Mouse (Mus musculus) hindbrain, embryonic 10.5 days (tissue): ENCODE measurements around the gene Slc25a47. TPM values are rescaled to one million over a fixed set of nuclear protein-coding genes. Genes with fewer than 3 reads are reported as not detected.

Source experiments
- DNase-seq: peaks from one replicate; pipeline ENCODE4 v3.0.0-alpha.2; 2017; ENCODE audit warnings: low spot score
- H3K27ac ChIP-seq: fragments of 300-500 bp; sonication (generic); 2 replicates; pipeline ENCODE4 v1.5.1; 2016; ENCODE audit warnings: mild to moderate bottlenecking, moderate library complexity
- H3K27me3 ChIP-seq: fragments of 300-500 bp; sonication (generic); 2 replicates; pipeline ENCODE4 v1.6.1; 2016; ENCODE audit warnings: mild to moderate bottlenecking; ENCODE audit not compliant: poor library complexity, insufficient read depth, severe bottlenecking
- H3K36me3 ChIP-seq: fragments of 300-500 bp; sonication (generic); 2 replicates; pipeline ENCODE4 v1.6.1; 2016; ENCODE audit warnings: mild to moderate bottlenecking, moderate library complexity
- H3K4me1 ChIP-seq: fragments of 300-500 bp; sonication (generic); replicated peaks from 2 replicates; pipeline ENCODE4 v1.6.1; 2016; ENCODE audit warnings: mild to moderate bottlenecking
- H3K4me3 ChIP-seq: fragments of 300-500 bp; sonication (generic); 2 replicates; pipeline ENCODE4 v1.5.1; 2016; ENCODE audit warnings: mild to moderate bottlenecking, moderate library complexity
- H3K9me3 ChIP-seq: fragments of 300-500 bp; sonication (generic); 2 replicates; pipeline ENCODE4 v1.6.1; 2016; ENCODE audit warnings: mild to moderate bottlenecking, moderate library complexity
- WGBS: fragments of 180-500 bp; shearing (Covaris S2); methylation state at CpG from one replicate; pipeline ENCODE4 v1.1.7; 2016; 5-methylcytosine and 5-hydroxymethylcytosine counted together
- polyA plus RNA-seq: library from polyadenylated mRNA; unstranded; fragments of >200 nt; fragmentation: Nextera tagmentation; extraction: Ambion mirVana; gene quantifications from 2 replicates; pipeline ENCODE4 v1.2.1, GENCODE M21; 2016

The Slc25a47 gene
- polyA plus RNA-seq, 1 experiment from 2014 or later, result 10.3 TPM

DNA sequence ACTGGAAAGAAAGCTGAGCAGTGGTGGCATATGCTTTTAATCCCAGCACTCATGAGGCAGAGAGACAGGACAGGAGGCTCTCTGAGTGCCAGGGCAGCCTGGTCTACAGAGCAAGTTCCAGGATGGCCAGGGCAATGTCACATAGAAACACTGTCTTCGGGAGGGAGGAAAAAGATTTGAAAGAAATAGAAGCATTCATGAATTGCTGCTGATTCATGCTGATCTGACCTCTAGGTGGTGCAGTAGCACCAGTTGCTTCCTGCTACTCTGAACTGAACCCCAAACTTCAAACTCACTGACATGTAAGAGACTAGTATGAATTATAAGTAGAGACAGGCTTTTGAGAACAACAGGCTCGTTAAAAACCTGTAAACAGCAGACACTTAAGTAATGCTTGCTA is 24.7 kb upstream of the Slc25a47 start:
- 64% methylated on average over 2 of the region's 2 CpGs for WGBS
- Histone ChIP-seq H3K4me3 (no peak overlapping the region), H3K27ac (no peak overlapping the region), H3K9me3 (no peaks in the 10 kb centered on the region), H3K36me3 (peaks cover 73% of the 10 kb centered on the region), H3K4me1 (no peaks in the 10 kb centered on the region), H3K27me3 (no peaks in the 10 kb centered on the region)
- no peak for DNase-seq

DNA sequence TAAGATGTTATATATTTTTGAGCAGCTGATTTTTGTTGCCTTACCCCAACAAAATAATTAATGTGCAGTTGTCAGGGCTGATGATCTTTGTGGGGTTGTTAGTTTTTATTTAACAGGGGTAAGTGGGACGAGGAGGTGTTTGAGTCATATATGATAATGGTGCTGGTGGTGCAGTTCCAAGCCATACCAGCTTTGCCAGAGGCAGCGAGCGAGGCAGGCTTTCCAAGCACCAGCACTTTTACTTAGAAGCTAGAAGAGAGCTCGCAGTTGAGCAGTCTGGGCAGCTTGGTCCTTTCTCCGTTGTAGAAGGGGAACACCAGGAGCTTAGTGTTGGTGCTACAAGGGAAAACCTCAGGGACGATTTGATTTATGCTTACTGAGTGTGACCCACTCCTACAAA is 23.4 kb upstream of the Slc25a47 start:
- Histone ChIP-seq H3K27ac (no peak overlapping the region), H3K4me1 (no peaks in the 10 kb centered on the region), H3K9me3 (no peaks in the 10 kb centered on the region), H3K36me3 (peaks cover 73% of the 10 kb centered on the region), H3K4me3 (no peak overlapping the region), H3K27me3 (no peaks in the 10 kb centered on the region)
- 92% methylated on average over 6 of the region's 6 CpGs for WGBS
- DNase-seq, result no peak

DNA sequence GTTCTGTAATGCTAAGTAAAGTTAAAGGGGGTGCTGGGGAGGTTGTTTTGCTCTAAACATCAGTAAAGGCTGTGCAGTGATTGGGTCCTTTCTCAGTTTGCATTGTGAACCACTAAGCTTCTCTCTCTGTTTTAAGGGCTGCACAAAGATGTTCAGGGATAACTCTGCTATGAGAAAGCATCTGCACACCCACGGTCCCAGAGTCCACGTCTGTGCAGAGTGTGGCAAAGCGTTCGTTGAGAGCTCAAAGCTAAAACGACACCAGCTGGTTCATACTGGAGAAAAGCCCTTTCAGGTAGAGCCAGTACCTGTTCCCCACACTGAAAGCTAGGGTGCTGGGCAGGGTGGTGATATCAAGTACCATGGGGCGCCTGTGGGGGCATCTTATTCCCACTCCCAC is 21.4 kb upstream of the Slc25a47 start:
- no peak for DNase-seq
- H3K27ac ChIP-seq, result no peak overlapping the region
- H3K9me3 ChIP-seq, result no peaks in the 10 kb centered on the region
- H3K4me1 ChIP-seq, result no peaks in the 10 kb centered on the region
- peaks cover 73% of the 10 kb centered on the region for H3K36me3 ChIP-seq
- H3K27me3 ChIP-seq, result no peaks in the 10 kb centered on the region
- WGBS, result 94% methylated on average over 6 of the region's 6 CpGs
- no peak overlapping the region for H3K4me3 ChIP-seq

DNA sequence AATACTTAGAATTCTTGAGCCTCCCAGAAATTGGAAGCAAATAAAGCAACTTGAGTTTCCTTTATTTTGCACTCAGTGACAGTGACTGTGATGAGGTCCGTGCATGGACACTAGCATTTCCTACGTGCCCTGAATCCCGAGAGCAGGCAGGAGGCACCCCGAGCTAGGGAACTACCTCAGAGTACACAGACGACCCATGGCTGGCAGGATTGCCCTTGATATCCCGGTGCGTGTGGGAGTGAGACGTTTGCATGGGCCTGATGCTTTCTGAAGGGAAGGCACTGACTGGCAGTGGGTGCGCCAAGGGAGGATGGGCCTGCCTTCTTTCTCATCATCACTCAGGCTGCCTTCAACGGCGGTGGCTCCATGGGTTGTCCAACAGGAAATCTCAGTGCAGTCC is 19.3 kb upstream of the Slc25a47 start:
- no peak overlapping the region for H3K4me3 ChIP-seq
- H3K4me1 ChIP-seq, result 0 out of 2 replicates have a peak, but pooled peaks cover 3% of the 10 kb centered on the region
- no peaks in the 10 kb centered on the region for H3K27me3 ChIP-seq
- WGBS, result 89% methylated on average over 11 of the region's 11 CpGs
- no peak overlapping the region for H3K27ac ChIP-seq
- H3K9me3 ChIP-seq, result no peaks in the 10 kb centered on the region
- H3K36me3 ChIP-seq, result peaks cover 69% of the 10 kb centered on the region
- no peak for DNase-seq

DNA sequence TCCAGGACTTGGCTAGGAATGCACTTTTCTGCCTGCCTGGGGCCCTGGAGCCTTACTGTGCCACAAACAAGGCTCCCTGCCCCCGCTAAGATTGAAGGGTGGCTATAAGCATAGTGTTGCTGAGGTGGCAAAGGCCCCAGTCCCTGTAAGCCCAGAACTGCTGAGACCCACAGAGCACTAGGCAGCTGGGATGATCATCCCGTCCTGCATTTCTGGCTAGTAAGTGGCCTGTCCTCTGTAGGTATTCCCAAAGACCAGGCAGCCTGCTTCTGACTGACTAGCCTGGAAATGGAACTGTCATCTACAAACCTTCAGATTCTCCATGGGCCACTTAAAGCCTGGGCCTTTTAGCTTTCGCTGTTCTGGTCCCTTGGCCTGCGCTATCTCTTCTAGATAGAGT is 15.4 kb upstream of the Slc25a47 start:
- 0 out of 2 replicates have a peak, but pooled peaks cover 3% of the 10 kb centered on the region for H3K4me1 ChIP-seq
- DNase-seq, result no peak
- no peak overlapping the region for H3K4me3 ChIP-seq
- no peaks in the 10 kb centered on the region for H3K9me3 ChIP-seq
- H3K27me3 ChIP-seq, result no peaks in the 10 kb centered on the region
- H3K27ac ChIP-seq, result no peak overlapping the region
- peaks cover 43% of the 10 kb centered on the region for H3K36me3 ChIP-seq
- WGBS, result 91% methylated on average over 4 of the region's 4 CpGs

DNA sequence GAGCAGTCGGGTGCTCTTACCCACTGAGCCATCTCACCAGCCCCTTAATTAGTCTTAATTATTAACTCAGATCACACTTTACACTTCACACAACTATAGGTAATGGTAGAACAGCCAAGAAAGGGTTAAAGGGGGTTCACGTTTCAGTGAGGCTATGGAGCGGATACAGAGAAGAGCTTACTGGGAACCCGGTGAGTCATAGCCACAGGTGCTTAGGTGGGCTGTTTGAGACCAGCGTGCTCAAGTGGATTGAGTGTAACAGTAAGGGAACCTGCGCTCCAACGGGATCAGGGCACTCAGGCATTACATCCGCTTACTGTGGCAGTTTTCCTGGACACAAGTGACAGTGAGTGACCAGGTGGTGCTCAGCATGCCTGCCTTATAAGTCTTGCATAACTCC is 12.8 kb upstream of the Slc25a47 start:
- WGBS, result 78% methylated on average over 8 of the region's 8 CpGs
- Histone ChIP-seq H3K9me3 (no peaks in the 10 kb centered on the region), H3K36me3 (peaks cover 46% of the 10 kb centered on the region), H3K27me3 (no peaks in the 10 kb centered on the region), H3K4me3 (no peak overlapping the region), H3K4me1 (0 out of 2 replicates have a peak, but pooled peaks cover 3% of the 10 kb centered on the region), H3K27ac (no peak overlapping the region)
- no peak for DNase-seq

DNA sequence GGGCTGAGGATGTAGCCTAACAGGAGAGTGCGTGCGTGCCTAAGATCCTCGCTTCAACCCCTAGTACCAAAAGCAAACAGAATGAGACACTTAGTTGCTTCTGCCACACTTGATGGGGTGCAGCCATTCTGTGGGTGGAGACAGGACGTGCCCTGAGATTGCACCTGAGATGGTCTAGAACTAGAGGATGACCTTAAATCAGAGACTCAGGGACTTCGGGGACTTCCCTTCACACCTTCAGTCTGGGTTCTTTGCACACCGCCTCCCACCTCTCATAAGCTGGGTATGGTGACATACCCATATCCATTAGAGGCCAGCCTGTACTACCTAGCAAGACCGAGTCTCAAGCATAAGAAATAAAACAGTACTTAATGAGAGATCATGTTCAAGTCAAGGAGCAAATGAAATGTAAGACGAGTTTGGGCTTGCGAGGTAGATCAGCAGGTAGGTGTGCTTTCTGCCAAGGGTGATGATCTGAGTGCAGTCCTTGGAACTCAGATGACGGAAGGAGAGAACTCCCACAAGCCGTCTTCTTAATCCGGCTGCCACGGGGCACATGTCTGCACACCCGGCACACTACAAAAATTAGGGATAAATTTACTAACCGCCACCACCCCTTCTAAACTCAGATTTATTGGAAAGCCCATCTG is 11.5 kb upstream of the Slc25a47 start:
- peaks cover 41% of the 10 kb centered on the region for H3K36me3 ChIP-seq
- H3K9me3 ChIP-seq, result no peaks in the 10 kb centered on the region
- H3K4me1 ChIP-seq, result 0 out of 2 replicates have a peak, but pooled peaks cover 6% of the 10 kb centered on the region
- H3K27me3 ChIP-seq, result no peaks in the 10 kb centered on the region
- H3K4me3 ChIP-seq, result no peak overlapping the region
- no peak for DNase-seq
- no peak overlapping the region for H3K27ac ChIP-seq
- WGBS, result 92% methylated on average over 15 of the region's 15 CpGs

DNA sequence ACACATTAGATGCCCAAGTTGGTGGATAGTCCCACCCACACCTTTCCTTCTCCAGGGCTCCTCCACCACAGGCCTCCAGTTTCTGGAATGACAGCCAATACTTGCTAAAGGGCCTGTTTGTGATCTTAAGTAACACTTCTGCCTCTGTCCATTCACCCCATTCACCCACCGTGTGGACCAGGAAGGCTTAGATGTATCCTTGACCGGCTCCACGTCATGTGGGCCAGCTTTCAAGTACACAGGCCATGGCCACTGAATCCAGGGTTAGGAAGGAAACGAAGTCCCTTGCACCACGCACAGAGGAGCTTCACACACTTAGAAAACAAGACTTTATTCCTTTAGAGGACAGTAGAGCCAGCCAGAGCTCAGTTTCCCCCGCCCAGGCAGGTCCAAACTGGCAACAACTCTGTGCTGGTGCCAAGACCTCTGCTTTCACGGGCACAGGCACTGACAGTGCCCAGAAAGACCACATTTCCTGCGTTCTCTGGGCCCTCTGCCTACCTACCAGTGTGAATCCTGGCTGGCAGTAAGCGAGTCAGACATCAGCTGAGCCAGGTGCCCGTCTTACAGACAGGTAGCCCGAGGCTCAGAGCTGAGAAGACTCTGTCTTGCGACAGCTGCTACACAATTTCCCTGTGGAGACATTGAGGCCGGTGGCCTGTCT is 10.2 kb upstream of the Slc25a47 start:
- peaks cover 42% of the 10 kb centered on the region for H3K36me3 ChIP-seq
- no peak for DNase-seq
- WGBS, result 94% methylated on average over 13 of the region's 13 CpGs

DNA sequence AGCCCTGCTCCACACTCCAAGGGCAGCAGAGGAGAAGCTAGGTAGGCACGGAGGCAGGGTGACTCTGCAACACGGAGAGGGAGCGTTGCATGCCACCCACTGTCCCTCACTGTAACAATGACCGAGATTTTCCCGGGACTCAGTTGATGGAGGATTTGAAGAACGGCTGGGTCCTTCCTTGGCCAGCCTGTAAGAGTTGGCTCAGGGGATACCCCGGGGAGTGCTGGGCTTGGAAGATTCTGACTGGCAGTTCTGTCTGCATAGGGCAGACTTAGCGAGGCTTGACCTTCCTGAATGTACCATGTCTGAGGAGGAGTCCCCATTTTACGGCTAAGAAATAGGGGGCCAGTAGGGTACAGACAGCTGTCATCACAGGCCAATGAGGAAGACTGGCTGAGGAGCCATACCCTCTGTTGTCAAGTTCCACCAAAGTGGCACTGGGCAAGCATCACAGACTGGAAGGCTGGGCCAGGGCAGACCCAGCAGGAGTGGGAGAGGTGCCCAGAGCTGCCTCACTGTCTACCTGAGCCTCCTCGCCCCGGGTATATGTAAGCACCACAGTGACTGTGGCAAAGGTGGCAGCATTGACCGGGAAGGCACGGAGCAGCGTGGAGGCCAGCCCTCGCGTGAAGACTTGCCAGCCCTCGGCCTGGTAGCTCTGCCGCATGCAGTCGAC is 9.4 kb upstream of the Slc25a47 start:
- 92% methylated on average over 19 of the region's 19 CpGs for WGBS
- 0 out of 2 replicates have a peak, but pooled peaks cover 6% of the 10 kb centered on the region for H3K4me1 ChIP-seq
- H3K9me3 ChIP-seq, result no peaks in the 10 kb centered on the region
- H3K27me3 ChIP-seq, result no peaks in the 10 kb centered on the region
- no peak for DNase-seq
- no peak overlapping the region for H3K27ac ChIP-seq
- peaks cover 42% of the 10 kb centered on the region for H3K36me3 ChIP-seq
- no peak overlapping the region for H3K4me3 ChIP-seq

More for the DNA sequence above, 10.2 kb upstream of the Slc25a47 start:
- Histone ChIP-seq H3K4me3 (no peak overlapping the region), H3K27ac (no peak overlapping the region), H3K4me1 (0 out of 2 replicates have a peak, but pooled peaks cover 6% of the 10 kb centered on the region), H3K9me3 (no peaks in the 10 kb centered on the region), H3K27me3 (no peaks in the 10 kb centered on the region)

DNA sequence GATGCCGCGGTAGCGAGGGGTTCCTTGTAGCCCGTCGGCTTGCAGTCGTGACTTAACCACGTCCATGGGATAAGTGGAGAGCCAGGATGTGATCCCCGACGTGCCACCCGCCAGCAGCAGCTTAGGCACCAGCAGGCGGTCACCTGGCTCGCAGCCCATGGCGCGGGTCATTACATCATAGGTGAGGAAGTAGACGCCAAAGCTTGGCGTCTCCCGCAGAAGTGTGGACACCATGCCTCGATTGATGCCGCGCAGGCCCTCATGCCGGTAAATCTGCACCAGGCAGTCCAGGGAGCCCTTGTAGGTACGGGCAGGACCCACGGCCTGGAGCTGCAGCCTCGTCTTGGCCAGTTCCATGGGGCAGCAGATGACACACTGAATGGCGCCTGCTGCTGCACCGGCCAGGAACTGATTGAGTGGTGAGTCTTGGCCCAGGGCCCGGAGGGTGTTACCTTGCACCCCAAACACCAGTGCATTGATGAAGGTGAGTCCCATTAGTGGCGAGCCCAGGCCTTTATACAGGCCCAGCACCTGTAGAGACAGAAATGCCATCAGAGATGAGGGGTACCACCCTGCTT is 8.8 kb upstream of the Slc25a47 start:
- Histone ChIP-seq H3K4me1 (peaks cover 11% of the 10 kb centered on the region; the same call in 1 of the 2 replicates), H3K4me3 (no peak overlapping the region), H3K36me3 (peaks cover 47% of the 10 kb centered on the region), H3K27me3 (no peaks in the 10 kb centered on the region), H3K27ac (no peak overlapping the region), H3K9me3 (no peaks in the 10 kb centered on the region)
- DNase-seq, result no peak
- 97% methylated on average over 28 of the region's 28 CpGs for WGBS

DNA sequence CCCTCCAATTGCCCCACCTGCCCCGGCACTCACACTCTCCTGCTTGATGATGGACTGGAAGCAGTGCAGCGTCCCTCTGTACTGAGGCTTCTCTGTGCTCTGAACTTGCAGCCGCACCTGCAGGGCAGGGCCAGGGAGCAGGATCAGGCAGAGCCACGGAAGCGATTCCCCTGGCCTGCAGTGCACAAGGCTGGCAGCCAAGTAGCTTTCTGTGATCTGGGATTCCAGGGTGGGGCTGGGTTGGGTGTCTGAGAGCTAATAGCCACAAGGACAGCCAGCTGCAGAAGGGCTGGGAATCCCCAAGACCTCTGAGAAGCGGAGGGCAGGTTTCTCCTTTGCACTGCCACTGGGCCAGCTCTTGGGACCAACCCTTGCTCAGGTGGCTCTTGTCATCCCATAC is 8.2 kb upstream of the Slc25a47 start:
- H3K4me1 ChIP-seq, result peaks cover 17% of the 10 kb centered on the region
- WGBS, result 97% methylated on average over 6 of the region's 6 CpGs
- peaks cover 52% of the 10 kb centered on the region for H3K36me3 ChIP-seq
- no peak overlapping the region for H3K4me3 ChIP-seq
- DNase-seq, result no peak
- no peaks in the 10 kb centered on the region for H3K9me3 ChIP-seq
- no peaks in the 10 kb centered on the region for H3K27me3 ChIP-seq
- H3K27ac ChIP-seq, result no peak overlapping the region

DNA sequence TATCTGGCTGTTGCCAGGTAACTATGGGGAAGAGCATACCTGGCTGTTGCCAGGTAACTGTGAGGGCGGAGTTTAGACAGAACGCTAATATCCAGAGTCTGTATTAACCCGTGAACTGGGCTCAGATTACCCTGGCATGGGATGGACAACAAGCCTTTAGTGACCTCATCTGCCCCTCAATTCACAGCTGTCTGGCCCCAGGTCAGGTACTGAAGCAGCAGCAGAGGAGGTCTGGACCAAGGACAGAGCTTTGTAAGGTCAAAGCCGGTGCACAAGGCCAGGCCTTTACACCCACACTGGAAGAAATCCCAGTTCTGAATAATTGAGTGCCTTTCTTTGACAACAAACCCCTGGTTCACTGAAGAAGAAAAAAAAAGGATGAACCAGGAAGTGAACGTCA is 6.2 kb upstream of the Slc25a47 start:
- H3K27me3 ChIP-seq, result peaks cover 8% of the 10 kb centered on the region; the same call in 1 of the 2 replicates
- H3K9me3 ChIP-seq, result no peaks in the 10 kb centered on the region
- H3K4me3 ChIP-seq, result no peak overlapping the region
- peaks cover 25% of the 10 kb centered on the region for H3K4me1 ChIP-seq
- H3K27ac ChIP-seq, result no peak overlapping the region
- DNase-seq, result no peak
- peaks cover 62% of the 10 kb centered on the region for H3K36me3 ChIP-seq
- WGBS, result 77% methylated on average over 5 of the region's 5 CpGs

DNA sequence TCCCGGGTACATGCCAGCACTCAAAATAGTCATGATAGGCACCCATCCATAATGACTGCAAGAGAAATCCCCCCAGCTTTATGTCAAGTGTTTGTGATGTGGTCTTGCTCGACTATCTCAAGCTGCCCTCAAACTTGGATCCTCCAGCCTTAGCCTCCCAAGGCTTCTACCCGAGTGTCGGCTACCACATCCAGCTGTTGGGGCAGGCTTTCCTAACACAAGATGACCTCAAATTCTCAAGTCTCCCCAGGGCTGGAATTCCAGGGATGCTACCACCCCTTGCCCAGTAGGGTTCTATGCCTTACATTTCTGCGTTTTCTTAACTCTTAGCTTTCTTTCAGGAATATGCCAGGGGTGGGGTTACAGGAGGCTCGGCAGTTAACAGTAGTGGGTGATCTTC is 5.5 kb upstream of the Slc25a47 start:
- H3K36me3 ChIP-seq, result peaks cover 60% of the 10 kb centered on the region
- no peak overlapping the region for H3K4me3 ChIP-seq
- no peaks in the 10 kb centered on the region for H3K9me3 ChIP-seq
- no peak overlapping the region for H3K27ac ChIP-seq
- peaks cover 11% of the 10 kb centered on the region; the same call in 1 of the 2 replicates for H3K27me3 ChIP-seq
- DNase-seq, result no peak
- 83% methylated on average over 6 of the region's 6 CpGs for WGBS
- H3K4me1 ChIP-seq, result peaks cover 33% of the 10 kb centered on the region
